Mouse (Mus musculus) kidney, adult 2 months (tissue): ENCODE results near the gene Hectd1. TPM values are rescaled to one million over a fixed set of nuclear protein-coding genes. Genes with fewer than 3 reads are reported as not detected.

ENCODE experiments used
- DNase-seq: peaks from one replicate; pipeline ENCODE4 v3.0.0; 2021
- H3K27ac ChIP-seq: fragments of 200-500 bp; 2 replicates; pipeline ENCODE4 v1.5.1; 2012; ENCODE audit warnings: low read depth, low read length, control low read depth, inconsistent platforms; ENCODE audit not compliant: insufficient read depth
- H3K27me3 ChIP-seq: fragments of 200-500 bp; replicated peaks from 2 replicates; pipeline ENCODE4 v1.6.1; 2012; ENCODE audit warnings: mild to moderate bottlenecking, moderate library complexity, low read length, inconsistent platforms; ENCODE audit not compliant: control insufficient read depth, insufficient read depth
- H3K36me3 ChIP-seq: fragments of 200-500 bp; 2 replicates; pipeline ENCODE4 v1.6.1; 2012; ENCODE audit warnings: mild to moderate bottlenecking, moderate library complexity, low read length, inconsistent platforms; ENCODE audit not compliant: control insufficient read depth, insufficient read depth
- H3K4me1 ChIP-seq: fragments of 200-500 bp; 2 replicates; pipeline ENCODE4 v1.6.1; 2011; ENCODE audit warnings: low read length; ENCODE audit not compliant: control insufficient read depth, insufficient read depth
- H3K4me3 ChIP-seq: fragments of 200-500 bp; 2 replicates; pipeline ENCODE4 v1.5.1; 2011; ENCODE audit warnings: mild to moderate bottlenecking, low read depth, low read length, control low read depth; ENCODE audit not compliant: insufficient read depth
- CTCF ChIP-seq: fragments of 200-500 bp; conservative IDR thresholded peaks from 2 replicates; pipeline ENCODE4 v1.5.1; 2011; ENCODE audit warnings: low read depth, mild to moderate bottlenecking, control low read depth, low read length, moderate library complexity, mixed read lengths; ENCODE audit not compliant: insufficient read depth, insufficient read length
- POLR2A ChIP-seq: fragments of 200-500 bp; IDR thresholded peaks from one replicate; pipeline ENCODE4 v1.6.1; 2011; ENCODE audit warnings: low read depth, low read length, control low read depth
- WGBS: fragments of 180-500 bp; shearing (Covaris S2); methylation state at CpG from one replicate; pipeline ENCODE4 v1.1.7; 2018; 5-methylcytosine and 5-hydroxymethylcytosine counted together
- polyA plus RNA-seq: library from polyadenylated mRNA; depleted of rRNA; stranded (reverse); fragments of >200 nt; gene quantifications from 2 replicates; pipeline ENCODE4 v1.2.3, GENCODE M21; 2012; rRNA removed

Hectd1 gene
- polyA plus RNA-seq, 1 experiment = 20.6 TPM

GRCm38 (mm10) chr12:51704572-51704971, 124.8 kb downstream of the Hectd1 start:
- no peak for TF ChIP-seq CTCF
- no peak for TF ChIP-seq POLR2A
- Histone ChIP-seq H3K27ac (no peak overlapping the region), H3K36me3 (no peaks in the 10 kb centered on the region), H3K4me3 (no peak overlapping the region), H3K4me1 (peaks cover 4% of the 10 kb centered on the region; the same call in 1 of the 2 replicates), H3K27me3 (no peaks in the 10 kb centered on the region)
- no peak for DNase-seq
- WGBS = 77% methylated on average over 7 of the region's 7 CpGs

GRCm38 (mm10) chr12:51703859-51704258, 125.5 kb downstream of the Hectd1 start:
- WGBS = 84% methylated on average over 1 of the region's 1 CpGs
- H3K27ac ChIP-seq = no peak overlapping the region
- no peak for DNase-seq

GRCm38 (mm10) chr12:51701723-51702122, 127.6 kb downstream of the Hectd1 start:
- peaks cover 2% of the 10 kb centered on the region; the same call in 1 of the 2 replicates for H3K4me1 ChIP-seq
- H3K27me3 ChIP-seq = no peaks in the 10 kb centered on the region
- no peaks in the 10 kb centered on the region for H3K36me3 ChIP-seq
- no peak overlapping the region for H3K27ac ChIP-seq
- no peak overlapping the region for H3K4me3 ChIP-seq
- no peak for DNase-seq
- TF ChIP-seq CTCF (no peak), POLR2A (no peak)

More at GRCm38 (mm10) chr12:51703859-51704258, 125.5 kb downstream of the Hectd1 start:
- Histone ChIP-seq H3K4me3 (no peak overlapping the region), H3K36me3 (no peaks in the 10 kb centered on the region), H3K4me1 (peaks cover 4% of the 10 kb centered on the region; the same call in 1 of the 2 replicates), H3K27me3 (no peaks in the 10 kb centered on the region)
- TF ChIP-seq POLR2A = no peak
- no peak for TF ChIP-seq CTCF

- TF ChIP-seq CTCF (no peak), POLR2A (no peak)
- Histone ChIP-seq H3K4me1 (no peaks in the 10 kb centered on the region), H3K27ac (no peak overlapping the region), H3K27me3 (no peaks in the 10 kb centered on the region), H3K36me3 (no peaks in the 10 kb centered on the region), H3K4me3 (no peak overlapping the region)
- DNase-seq = no peak
- WGBS = 63% methylated on average over 8 of the region's 8 CpGs
These were observed 129.5 kb downstream of the Hectd1 start for GRCm38 (mm10) chr12:51699623-51700393.

- 90% methylated on average over 2 of the region's 2 CpGs for WGBS
- Histone ChIP-seq H3K4me1 (peaks cover 11% of the 10 kb centered on the region; the same call in 1 of the 2 replicates), H3K27me3 (no peaks in the 10 kb centered on the region), H3K27ac (no peak overlapping the region), H3K36me3 (no peaks in the 10 kb centered on the region), H3K4me3 (no peak overlapping the region)
- TF ChIP-seq CTCF = no peak
- TF ChIP-seq POLR2A = no peak
- no peak for DNase-seq
These were observed 133.2 kb downstream of the Hectd1 start for GRCm38 (mm10) chr12:51696157-51696556.

- Histone ChIP-seq H3K36me3 (no peaks in the 10 kb centered on the region), H3K4me3 (no peak overlapping the region), H3K4me1 (peaks cover 11% of the 10 kb centered on the region; the same call in 1 of the 2 replicates), H3K27me3 (no peaks in the 10 kb centered on the region), H3K27ac (no peak overlapping the region)
- DNase-seq = no peak
- WGBS = 64% methylated on average over 1 of the region's 1 CpGs
- no peak for TF ChIP-seq CTCF
- TF ChIP-seq POLR2A = no peak
These were observed 134.4 kb downstream of the Hectd1 start for GRCm38 (mm10) chr12:51694966-51695365.

- peak overlapping the region; percentile 74 for H3K27ac ChIP-seq
- no peak for TF ChIP-seq CTCF
- TF ChIP-seq POLR2A = no peak
- H3K4me1 ChIP-seq = peaks cover 14% of the 10 kb centered on the region; the same call in 1 of the 2 replicates
- no peak overlapping the region for H3K4me3 ChIP-seq
- DNase-seq = no peak
- no peaks in the 10 kb centered on the region for H3K36me3 ChIP-seq
- H3K27me3 ChIP-seq = no peaks in the 10 kb centered on the region
These were observed 135.2 kb downstream of the Hectd1 start for GRCm38 (mm10) chr12:51694096-51694495.

Other genes with a start within 250 kb of the Hectd1 start
- gene Coch, start 236.2 kb downstream of the Hectd1 start, polyA plus RNA-seq = 2.9 and 3.2 TPM in 2 replicates
- 11.7 and 12.1 TPM in 2 replicates for gene Ap4s1, start 138.5 kb downstream of the Hectd1 start, polyA plus RNA-seq
- 13.0 and 15.7 TPM in 2 replicates for gene Strn3, start 137.6 kb downstream of the Hectd1 start, polyA plus RNA-seq
- 13.4 and 21.0 TPM in 2 replicates for gene Heatr5a, start 141.8 kb upstream of the Hectd1 start, polyA plus RNA-seq
- 11.2 and 14.6 TPM in 2 replicates for gene Dtd2, start 177.0 kb upstream of the Hectd1 start, polyA plus RNA-seq
- 0.08 and 0.11 TPM in 2 replicates for gene Gpr33, start 198.5 kb upstream of the Hectd1 start, polyA plus RNA-seq